Mouse (Mus musculus) kidney, embryonic 15.5 days (tissue): Measurements from ENCODE around the gene Cphx3. TPM values are rescaled to one million over a fixed set of nuclear protein-coding genes. Genes with fewer than 3 reads are reported as not detected.

Experiments
- polyA plus RNA-seq: library from polyadenylated mRNA; unstranded; fragments of >200 nt; fragmentation: Nextera tagmentation; extraction: Ambion mirVana; gene quantifications from 2 replicates; pipeline ENCODE4 v1.2.1, GENCODE M21; 2015

The Cphx3 gene
- polyA plus RNA-seq, 1 experiment from 2014 or later, result 0.12 TPM

Other genes with a start within 250 kb of the Cphx3 start
- 46.1 and 46.6 TPM in 2 replicates for gene Anxa11, start 240.1 kb upstream of the Cphx3 start, polyA plus RNA-seq
- gene Plac9a, start 179.2 kb upstream of the Cphx3 start, polyA plus RNA-seq, result 0.57 and 2.4 TPM in 2 replicates
- gene Tmem254a, start 154.6 kb upstream of the Cphx3 start, polyA plus RNA-seq, result 3.3 and 4.1 TPM in 2 replicates
- 0.15 TPM in 1 of 2 replicates, not detected in the other for gene Cphx1, start 144.0 kb upstream of the Cphx3 start, polyA plus RNA-seq
- 0.85 and 1.2 TPM in 2 replicates for gene Duxbl1, start 103.7 kb upstream of the Cphx3 start, polyA plus RNA-seq
- 22.3 and 36.1 TPM in 2 replicates for gene Gm9780, start 39.6 kb upstream of the Cphx3 start, polyA plus RNA-seq
- gene Tmem254c, start 14.9 kb upstream of the Cphx3 start, polyA plus RNA-seq, result 30.3 and 33.2 TPM in 2 replicates
- not detected in 2 replicates for gene Cphx2, start 781 bp upstream of the Cphx3 start, polyA plus RNA-seq
- gene Duxbl2, start 36.1 kb downstream of the Cphx3 start, polyA plus RNA-seq, result not detected in 2 replicates
- gene Plac9b, start 100.2 kb downstream of the Cphx3 start, polyA plus RNA-seq, result 34.4 and 35.7 TPM in 2 replicates
- 37.1 and 44.4 TPM in 2 replicates for gene Tmem254b, start 124.7 kb downstream of the Cphx3 start, polyA plus RNA-seq
- gene Duxbl3, start 175.7 kb downstream of the Cphx3 start, polyA plus RNA-seq, result 1.7 and 2.0 TPM in 2 replicates